Mouse (Mus musculus) urinary bladder, postnatal 4 days (tissue): ENCODE data around the gene Rnf114.

ENCODE experiments used
- DNase-seq, 2 experiments: peaks; one replicate each; pipeline ENCODE4 v3.0.0; 2021 to 2022; ENCODE audit warnings: low spot score in 2 of 2

Gene Rnf114

GRCm38 (mm10) chr2:167503253-167503895 is 10.9 kb downstream of the Rnf114 start:
- DNase-seq: peak; percentile 84 to 90

GRCm38 (mm10) chr2:167503896-167504349 is 11.5 kb downstream of the Rnf114 start:
- peak in 1 of 2 experiments; percentile 38 for DNase-seq

GRCm38 (mm10) chr2:167505127-167505526 is 12.7 kb downstream of the Rnf114 start:
- DNase-seq: no peak

- DNase-seq: no peak
Observed at GRCm38 (mm10) chr2:167506546-167507260, 14.3 kb downstream of the Rnf114 start.

- no peak for DNase-seq
Observed at GRCm38 (mm10) chr2:167507719-167508385, 15.4 kb downstream of the Rnf114 start.

- DNase-seq: no peak
Observed at GRCm38 (mm10) chr2:167508569-167508968, 16.1 kb downstream of the Rnf114 start.

- DNase-seq: no peak
Observed at GRCm38 (mm10) chr2:167510485-167510884, 18.0 kb downstream of the Rnf114 start.

GRCm38 (mm10) chr2:167512365-167512764 is 19.9 kb downstream of the Rnf114 start:
- DNase-seq: no peak

- no peak for DNase-seq
Observed at GRCm38 (mm10) chr2:167512970-167513369, 20.5 kb downstream of the Rnf114 start.

GRCm38 (mm10) chr2:167514641-167515040 is 22.2 kb downstream of the Rnf114 start:
- no peak for DNase-seq

GRCm38 (mm10) chr2:167515688-167516087 is 23.2 kb downstream of the Rnf114 start:
- no peak for DNase-seq

- DNase-seq: no peak
Observed at GRCm38 (mm10) chr2:167519606-167520252, 27.3 kb downstream of the Rnf114 start.

- no peak for DNase-seq
Observed at GRCm38 (mm10) chr2:167528278-167528677, 35.8 kb downstream of the Rnf114 start.

- DNase-seq: no peak
Observed at GRCm38 (mm10) chr2:167529935-167530513, 37.6 kb downstream of the Rnf114 start.

- no peak for DNase-seq
Observed at GRCm38 (mm10) chr2:167530536-167530935, 38.1 kb downstream of the Rnf114 start.

- no peak for DNase-seq
Observed at GRCm38 (mm10) chr2:167532131-167532530, 39.7 kb downstream of the Rnf114 start.

GRCm38 (mm10) chr2:167533880-167534279 is 41.4 kb downstream of the Rnf114 start:
- no peak for DNase-seq

GRCm38 (mm10) chr2:167536320-167536945 is 44.0 kb downstream of the Rnf114 start:
- no peak for DNase-seq

GRCm38 (mm10) chr2:167537476-167538297 is 45.2 kb downstream of the Rnf114 start, which contains the start of gene Snai1:
TSS of gene Snai1 (plus strand) at chr2:167538195.
- DNase-seq: peak; percentile 96

GRCm38 (mm10) chr2:167538671-167539306 is 46.3 kb downstream of the Rnf114 start:
- peak in 1 of 2 experiments; percentile 63 for DNase-seq
